Mouse (Mus musculus) kidney, adult 8-10 months (tissue): ENCODE measurements at regions not wholly inside any gene's neighbourhood (a gene's known extent, or its start where the extent isn't known, plus 50 kb on each side); places are given as distances from the start of the nearest gene placed in this dataset.
"Not testable (repeated sequence)": the region's sequence is repeated elsewhere in the genome, so short reads cannot be mapped to it uniquely, and the experiment has no call there.

ENCODE experiments used
- DNase-seq, 2 experiments: peaks; one replicate each; pipeline ENCODE4 v3.0.0; 2022

DNA sequence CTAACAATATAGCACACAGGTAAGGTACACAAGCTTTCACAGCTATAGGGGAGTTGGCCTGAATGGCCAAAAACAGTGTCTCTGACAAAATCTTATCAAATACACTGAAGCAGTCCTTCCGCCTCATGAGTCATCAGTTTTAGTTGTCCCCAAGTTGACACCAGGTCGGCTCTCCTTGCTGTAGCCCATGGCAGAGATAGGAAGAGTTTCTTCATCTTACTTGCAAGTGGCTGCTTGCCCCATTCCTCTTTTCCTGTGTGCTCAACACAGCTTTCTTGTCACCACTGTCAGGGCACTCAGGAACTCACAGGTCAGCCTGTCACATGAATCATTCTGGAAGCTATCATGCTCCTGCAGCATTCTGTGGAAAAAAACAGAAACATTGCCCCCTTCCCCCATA lies 77.1 kb downstream of the Olfr721-ps1 start:
- not testable (repeated sequence) for DNase-seq

- peak; percentile 28 to 54 for DNase-seq
Measured at GRCm38 (mm10) chr14:14481840-14482239, 80.7 kb downstream of the Olfr721-ps1 start.

DNA sequence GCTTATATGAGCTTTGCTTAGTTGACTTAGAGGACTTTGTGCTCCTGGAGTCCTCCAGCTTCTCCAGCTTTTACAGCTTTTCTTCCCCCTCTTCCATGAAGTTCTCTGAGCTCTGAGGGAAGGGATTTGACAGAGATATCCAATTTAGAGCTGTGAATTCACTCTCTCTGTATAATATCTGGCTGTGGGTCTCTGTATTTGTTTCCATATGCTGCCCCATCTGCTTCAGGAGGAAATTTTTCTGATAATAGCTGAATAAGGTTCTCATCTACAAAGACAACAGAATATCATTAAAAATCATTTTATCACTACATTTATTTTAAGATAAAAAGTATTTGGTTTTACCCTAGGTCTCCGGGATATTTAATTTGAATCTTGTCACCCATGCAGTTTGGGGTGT lies 85.3 kb downstream of the Olfr721-ps1 start:
- no peak for DNase-seq

DNA sequence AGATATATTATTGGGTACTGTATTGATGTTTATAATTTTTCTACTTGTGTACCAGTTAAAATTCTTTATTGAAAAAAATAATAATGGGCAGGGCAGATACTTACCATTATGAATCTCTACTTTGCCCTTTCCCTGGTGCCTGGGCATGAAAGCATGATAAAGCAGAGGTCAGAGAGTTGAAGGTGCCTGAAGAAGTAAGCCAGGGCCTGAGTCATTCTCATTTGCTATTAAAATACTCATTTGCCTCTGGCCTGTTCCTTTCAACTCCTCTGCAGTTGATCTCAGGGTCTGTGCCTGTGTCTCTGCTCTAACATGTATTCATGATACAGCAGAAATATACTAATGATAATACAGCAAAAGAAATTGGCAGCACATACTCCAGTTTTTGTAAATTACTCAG lies 89.4 kb downstream of the Olfr721-ps1 start:
- no peak for DNase-seq

GRCm38 (mm10) chr14:14492041-14492440 lies 90.9 kb downstream of the Olfr721-ps1 start:
- no peak for DNase-seq

GRCm38 (mm10) chr14:14511927-14512326 lies 110.8 kb downstream of the Olfr721-ps1 start:
- no peak for DNase-seq

GRCm38 (mm10) chr14:14513056-14513455 lies 112.0 kb downstream of the Olfr721-ps1 start:
- DNase-seq = no peak

DNA sequence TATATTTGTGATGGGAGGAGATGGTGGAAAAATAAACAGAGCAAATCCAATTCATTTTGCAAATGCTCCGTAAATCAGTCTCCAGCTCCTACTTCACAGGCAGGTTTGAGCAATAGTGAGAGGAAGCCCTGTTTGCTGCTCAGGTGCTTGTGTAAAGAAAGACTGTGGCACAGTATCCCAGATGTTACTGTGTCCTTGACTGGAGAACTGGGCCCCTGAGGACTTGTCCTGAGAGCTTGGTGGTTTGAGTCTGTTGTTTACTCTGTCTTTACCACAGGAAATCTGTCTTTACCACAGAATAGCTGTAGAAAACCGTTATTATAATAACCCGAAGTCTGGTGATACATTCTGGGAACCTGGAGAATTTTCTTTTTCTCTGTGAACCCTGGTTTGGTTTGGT lies 112.4 kb downstream of the Olfr721-ps1 start:
- no peak for DNase-seq

- DNase-seq = no peak
Measured at GRCm38 (mm10) chr14:14514440-14515172, 113.5 kb downstream of the Olfr721-ps1 start.

- DNase-seq = no peak
Measured at GRCm38 (mm10) chr14:14515363-14515762, 114.3 kb downstream of the Olfr721-ps1 start.

GRCm38 (mm10) chr14:14515918-14516317 lies 114.8 kb downstream of the Olfr721-ps1 start:
- no peak for DNase-seq

DNA sequence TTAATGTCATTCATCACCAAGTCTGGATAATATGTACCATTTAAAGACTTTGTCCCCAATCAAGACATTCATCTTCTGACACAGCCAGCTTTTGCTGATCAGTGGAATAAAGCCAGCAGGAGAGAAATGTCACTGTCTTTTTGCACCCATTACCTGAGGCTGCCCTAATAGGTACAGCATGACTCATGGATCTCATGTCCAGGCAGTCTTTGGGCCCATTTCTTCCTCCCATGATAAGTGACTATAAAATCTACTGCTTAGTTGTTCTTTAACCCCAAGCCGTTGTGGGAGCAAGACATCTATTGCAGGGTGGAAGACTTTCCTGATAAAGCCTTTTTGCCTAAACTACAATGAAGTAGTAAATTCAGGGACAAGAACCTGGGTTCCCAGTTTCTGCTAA lies 116.9 kb downstream of the Olfr721-ps1 start:
- DNase-seq = no peak

DNA sequence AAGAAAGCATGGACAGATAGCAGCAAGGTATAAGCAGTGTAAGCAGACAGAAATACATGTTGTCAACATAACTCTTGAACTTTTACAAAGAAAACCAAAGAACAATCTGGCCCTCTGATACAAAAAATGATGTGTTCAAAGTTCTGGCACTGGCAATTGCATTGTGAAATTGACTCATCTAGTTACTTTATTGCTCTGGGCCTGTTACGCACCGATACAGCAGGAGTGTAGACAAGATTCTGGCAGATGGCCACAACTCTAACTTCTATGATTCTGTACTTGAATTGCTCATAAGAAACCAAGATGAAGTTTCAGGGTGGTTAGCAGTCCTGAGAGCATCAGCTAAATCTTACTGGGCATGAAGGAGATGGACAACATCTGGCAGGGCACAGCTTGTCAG lies 117.7 kb downstream of the Olfr721-ps1 start:
- DNase-seq = no peak

DNA sequence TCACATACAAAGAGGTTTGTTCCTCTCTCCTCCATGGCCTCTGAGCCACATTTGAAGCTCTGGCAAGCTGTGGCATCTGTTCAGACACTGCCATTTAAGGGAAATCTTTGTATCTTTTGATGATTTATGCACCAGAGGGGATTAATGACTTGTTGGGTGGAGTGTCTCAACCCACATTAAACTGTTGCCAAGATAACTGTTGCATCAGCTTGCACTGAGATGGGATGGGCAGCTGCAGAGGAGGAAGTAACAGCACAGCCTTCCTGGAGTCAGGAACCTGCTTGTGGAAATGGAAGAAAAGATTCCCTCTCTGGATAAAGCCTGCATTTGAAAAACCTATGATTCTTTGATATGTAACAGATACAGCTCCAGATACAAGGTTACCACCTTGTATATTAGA lies 119.1 kb downstream of the Olfr721-ps1 start:
- DNase-seq = no peak

- DNase-seq = not testable (repeated sequence)
Measured at GRCm38 (mm10) chr14:14521331-14521730, 120.2 kb downstream of the Olfr721-ps1 start.

GRCm38 (mm10) chr14:14525225-14525624 lies 124.1 kb downstream of the Olfr721-ps1 start:
- no peak for DNase-seq

- DNase-seq = no peak
Measured at GRCm38 (mm10) chr14:14528437-14528836, 127.3 kb downstream of the Olfr721-ps1 start.

GRCm38 (mm10) chr14:14541206-14541605 lies 140.1 kb downstream of the Olfr721-ps1 start:
- no peak for DNase-seq

DNA sequence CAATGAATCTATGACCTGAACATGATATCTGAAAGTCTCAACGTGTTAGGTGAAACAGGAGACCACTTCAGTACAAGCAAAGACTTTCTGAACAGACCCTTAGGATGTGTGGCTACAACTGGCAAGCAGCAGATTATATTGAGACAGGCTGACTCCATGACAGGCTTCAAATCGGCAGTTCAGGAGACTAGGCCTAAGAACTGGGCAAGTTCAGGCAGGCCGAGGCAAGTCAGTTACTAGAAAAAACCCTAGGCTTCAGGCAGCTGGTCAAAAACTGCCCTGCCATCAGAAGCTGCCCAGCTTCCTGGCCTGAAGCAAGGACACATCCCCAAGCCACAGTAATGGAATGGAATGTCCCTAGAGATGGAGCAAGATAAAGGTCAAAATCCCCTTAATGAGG lies 140.6 kb downstream of the Olfr721-ps1 start:
- no peak for DNase-seq

DNA sequence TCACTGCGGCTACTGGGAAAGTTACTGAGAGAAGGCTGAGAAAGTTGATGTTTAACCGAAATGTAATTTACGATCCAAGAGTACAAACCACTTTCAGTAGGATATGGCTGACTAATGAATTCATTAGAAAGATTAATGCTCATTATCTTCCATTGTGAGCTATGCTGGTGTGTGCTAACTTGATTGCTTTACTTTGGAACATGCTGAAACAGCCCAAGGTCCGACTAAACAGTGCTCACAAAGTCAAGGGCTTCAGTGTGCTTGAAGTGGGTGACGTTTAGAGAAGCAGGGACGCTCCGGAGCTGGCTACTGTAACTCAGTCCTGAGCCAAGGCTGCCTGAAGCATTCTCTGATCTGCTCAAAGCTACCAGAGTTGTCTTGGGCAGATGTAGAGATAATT lies 143.1 kb downstream of the Olfr721-ps1 start:
- peak; percentile 22 to 51 for DNase-seq

- DNase-seq = no peak
Measured at GRCm38 (mm10) chr14:14552201-14552600, 149.9 kb upstream of the Slc4a7 start.

- no peak for DNase-seq
Measured at GRCm38 (mm10) chr14:14574851-14575250, 127.2 kb upstream of the Slc4a7 start.

DNA sequence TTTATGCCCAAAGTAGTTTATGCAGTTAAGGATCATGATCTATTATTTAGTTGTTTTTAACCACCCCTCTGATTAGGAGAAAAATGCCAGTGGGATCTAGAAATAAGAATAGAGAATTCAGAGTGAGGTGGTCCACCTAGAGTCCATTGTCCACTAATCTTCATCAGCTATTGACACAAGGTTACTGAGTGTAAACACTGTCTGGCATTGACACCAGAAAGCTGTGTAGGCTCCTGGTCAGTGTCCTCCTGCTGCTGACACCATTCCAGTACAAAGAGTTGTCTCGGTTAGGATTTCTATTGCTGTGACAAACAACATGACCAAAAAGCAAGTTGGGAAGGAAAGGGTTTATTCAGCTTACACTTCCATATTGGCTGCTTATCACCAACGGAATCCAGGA lies 110.1 kb upstream of the Slc4a7 start:
- no peak for DNase-seq

DNA sequence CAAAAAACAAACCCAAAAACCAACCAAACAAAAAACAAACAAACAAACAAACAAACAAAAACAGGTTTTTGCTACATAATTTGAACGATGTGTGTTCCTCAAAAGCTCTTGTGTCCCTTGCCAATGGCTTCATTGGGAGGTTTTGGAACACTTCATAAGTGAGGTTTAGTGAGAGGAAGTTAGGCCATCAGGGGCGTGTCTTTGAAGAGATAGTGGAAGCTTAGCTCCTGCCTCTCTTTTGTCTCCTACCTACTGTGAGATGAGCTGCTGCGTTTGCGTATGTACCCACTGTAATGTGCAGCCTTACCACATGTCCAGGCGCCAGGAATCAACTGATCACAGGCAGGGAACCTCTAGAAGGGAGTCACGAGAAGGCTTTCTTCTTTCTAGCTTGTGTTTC lies 107.3 kb upstream of the Slc4a7 start:
- DNase-seq = no peak
